Mouse (Mus musculus): ENCODE measurements around the gene Robo2. TPM values are rescaled to one million over a fixed set of nuclear protein-coding genes. Genes with fewer than 3 reads are reported as not detected.

Robo2 gene
- total RNA-seq, 1 experiment from 2014 or later = not detected

DNA sequence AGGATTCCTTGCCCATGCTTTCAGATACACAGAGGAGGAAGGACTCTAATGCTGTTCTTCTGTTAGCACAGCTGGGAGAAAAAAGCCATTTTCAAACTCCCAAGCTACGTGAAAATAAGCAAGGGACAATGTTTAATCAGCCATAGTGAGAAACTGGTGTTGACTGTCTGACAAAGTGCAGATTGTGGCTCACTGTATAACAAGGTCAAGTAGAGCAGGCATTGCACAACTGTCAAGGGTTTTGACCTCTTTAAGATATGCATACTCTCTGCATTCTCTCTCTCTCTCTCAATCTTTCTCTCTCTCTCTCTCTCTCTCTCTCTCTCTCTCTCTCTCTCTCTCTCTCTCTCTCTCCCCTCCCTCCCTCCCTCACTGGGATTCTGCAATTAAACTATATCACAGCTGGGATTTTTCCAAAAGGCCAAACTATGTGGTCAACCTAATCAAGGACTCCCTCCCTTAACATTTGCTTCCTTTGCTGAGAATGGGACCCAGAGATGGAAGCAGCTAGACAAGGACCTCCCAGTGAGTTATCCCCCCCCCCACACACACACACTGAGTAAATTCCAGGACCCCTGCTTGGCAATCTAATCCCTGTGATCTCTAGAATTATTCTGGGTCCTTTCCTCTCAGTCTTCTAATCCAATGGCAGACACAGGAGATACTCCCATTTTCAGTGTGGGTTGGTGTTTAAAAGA lies 389.2 kb downstream of the Robo2 start:
- no peak for ATAC-seq (ENCODE audit: extremely low read depth, insufficient number of reproducible peaks, low FRiP score, poor library complexity, severe bottlenecking)

DNA sequence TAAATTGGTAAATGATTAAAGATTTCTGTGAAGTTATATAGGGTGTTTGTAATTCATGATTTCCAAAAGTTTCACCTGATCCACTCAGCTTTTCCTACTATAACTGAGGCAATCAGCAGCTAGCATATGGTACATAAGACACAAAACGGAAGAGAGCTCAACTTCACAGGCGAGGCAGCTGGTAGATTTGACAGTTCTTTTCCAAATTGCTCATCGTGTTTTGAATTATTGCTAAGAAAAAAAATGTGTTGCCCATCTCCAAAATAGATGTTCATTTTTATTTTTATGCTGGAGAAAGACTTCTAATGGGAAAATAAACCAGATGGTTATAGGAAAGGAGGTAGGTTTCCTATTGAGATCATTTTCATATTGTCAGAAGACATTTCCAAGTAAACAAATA lies 405.9 kb downstream of the Robo2 start:
- ATAC-seq (ENCODE audit: extremely low read depth, insufficient number of reproducible peaks, low FRiP score, poor library complexity, severe bottlenecking) = no peak

DNA sequence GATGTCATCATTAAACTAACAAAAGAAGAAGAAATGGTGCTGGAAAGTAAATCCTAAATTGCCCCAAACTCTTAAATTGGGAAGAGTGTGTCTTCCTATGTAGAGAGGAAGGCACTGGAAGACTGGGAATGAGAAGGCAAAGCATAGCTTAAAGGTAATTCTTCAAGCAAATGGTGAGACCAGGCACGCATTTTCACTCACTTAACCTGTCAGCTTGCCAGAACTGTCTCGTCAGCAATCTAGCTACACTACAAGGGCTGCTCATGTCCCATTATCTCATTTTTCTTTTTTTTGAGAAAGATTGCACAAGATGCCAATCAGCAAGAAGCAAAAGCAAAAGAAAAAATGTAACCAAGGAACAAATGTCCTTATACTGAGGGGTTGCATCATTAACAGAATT lies 410.3 kb downstream of the Robo2 start:
- no peak for ATAC-seq (ENCODE audit: extremely low read depth, insufficient number of reproducible peaks, low FRiP score, poor library complexity, severe bottlenecking)

DNA sequence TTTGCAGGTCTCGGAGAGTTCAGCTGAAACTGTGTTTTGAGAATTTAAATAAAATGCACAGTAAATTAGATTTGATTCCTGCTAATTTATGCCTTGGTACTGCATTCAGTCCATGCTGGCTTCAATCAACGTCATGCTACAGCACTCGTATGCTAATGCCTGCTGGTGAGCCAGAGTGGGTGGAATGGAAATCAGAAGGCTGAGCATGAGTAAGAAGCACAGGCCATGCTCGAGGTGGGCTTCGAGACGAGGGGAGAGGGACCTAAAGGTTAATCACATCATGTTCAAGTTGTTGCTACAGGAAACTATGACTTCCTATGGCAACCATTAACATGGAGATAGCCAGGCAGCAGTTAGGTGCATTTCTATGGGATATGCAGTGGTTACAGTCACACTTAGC lies 420.4 kb downstream of the Robo2 start:
- no peak for ATAC-seq (ENCODE audit: extremely low read depth, insufficient number of reproducible peaks, low FRiP score, poor library complexity, severe bottlenecking)

DNA sequence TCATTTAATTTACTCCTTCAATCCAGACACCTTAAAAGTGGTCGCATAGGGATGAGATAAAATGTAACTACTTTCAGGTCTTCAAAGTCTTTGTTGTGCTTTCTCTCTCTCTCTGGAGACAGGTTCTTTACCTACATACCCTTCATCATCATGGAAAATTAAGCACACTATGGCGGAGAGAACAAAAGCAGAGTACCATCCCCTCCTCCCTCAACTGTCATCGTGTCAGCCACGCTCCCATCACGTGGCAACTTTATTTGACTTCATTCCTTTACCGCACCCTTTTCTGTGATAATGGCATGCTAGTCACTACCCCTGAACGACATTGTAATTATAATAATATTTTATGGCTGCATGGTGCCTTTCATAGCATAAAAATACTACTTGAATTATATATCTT lies 442.1 kb downstream of the Robo2 start:
- ATAC-seq (ENCODE audit: extremely low read depth, insufficient number of reproducible peaks, low FRiP score, poor library complexity, severe bottlenecking) = no peak

DNA sequence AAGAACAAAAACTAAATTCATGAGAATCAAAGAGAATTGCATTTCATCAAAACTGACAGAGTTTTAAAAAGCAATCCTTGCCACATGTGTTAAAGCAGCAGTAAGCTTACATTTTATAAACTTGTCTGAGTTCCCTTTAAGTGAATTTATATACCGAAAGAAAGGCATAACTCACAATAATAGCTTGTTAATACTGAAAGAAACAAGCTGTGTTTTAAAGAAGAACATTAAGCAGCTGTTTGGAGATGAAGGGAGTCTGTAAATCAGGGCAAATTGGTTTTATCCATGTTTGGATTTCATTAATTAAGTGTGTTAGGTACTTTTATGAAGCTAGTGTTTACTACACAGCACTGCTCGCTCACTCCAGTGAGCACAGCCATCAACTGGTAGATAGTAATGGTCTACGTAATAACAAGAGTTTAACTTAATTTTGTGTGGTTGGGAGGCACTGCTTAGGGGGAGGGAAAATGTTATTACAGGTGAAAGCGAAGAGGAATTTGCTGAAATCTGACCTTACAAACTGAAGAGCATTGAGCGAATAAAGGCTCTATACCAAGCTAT lies 447.2 kb downstream of the Robo2 start:
- ATAC-seq (ENCODE audit: extremely low read depth, insufficient number of reproducible peaks, low FRiP score, poor library complexity, severe bottlenecking) = no peak

DNA sequence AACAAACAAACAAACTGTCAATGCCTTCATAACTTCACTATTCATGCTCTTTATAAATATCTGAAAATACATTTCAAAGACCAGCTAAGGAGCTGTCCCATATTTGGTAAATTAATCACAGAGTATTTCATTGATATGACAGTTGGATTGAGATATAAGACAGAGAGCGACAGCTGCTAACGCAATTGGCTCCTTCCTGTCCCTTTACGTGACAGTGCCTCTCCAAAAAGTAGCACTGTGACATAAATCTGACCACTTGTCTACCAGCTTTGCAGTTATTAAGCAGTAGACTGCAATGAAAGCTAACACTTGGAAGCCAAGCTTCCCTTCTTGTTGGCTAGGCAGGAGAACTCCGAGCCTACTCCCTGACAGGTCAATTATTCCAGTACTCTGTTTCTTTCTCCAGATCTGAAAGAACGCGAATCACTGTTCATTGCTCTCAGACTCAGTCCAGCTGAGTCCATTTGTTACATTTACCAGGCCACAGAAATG lies 452.1 kb downstream of the Robo2 start:
- ATAC-seq (ENCODE audit: extremely low read depth, insufficient number of reproducible peaks, low FRiP score, poor library complexity, severe bottlenecking) = no peak

DNA sequence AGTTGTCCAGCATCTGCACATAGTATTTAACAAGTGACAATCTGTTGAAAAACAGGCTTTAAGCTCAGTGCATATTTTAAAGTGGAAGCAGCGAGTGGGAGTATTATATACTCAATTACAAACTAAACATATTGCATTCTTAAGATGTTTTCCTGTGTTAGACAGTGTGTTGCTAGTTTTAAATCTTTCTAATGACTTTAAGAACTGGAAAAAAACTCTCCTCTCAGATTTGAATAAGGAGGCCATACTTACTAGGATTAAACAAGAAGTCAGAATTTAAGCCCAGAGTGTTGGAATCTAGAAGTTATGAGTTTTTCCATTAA lies 453.1 kb downstream of the Robo2 start:
- ATAC-seq (ENCODE audit: extremely low read depth, insufficient number of reproducible peaks, low FRiP score, poor library complexity, severe bottlenecking) = no peak

DNA sequence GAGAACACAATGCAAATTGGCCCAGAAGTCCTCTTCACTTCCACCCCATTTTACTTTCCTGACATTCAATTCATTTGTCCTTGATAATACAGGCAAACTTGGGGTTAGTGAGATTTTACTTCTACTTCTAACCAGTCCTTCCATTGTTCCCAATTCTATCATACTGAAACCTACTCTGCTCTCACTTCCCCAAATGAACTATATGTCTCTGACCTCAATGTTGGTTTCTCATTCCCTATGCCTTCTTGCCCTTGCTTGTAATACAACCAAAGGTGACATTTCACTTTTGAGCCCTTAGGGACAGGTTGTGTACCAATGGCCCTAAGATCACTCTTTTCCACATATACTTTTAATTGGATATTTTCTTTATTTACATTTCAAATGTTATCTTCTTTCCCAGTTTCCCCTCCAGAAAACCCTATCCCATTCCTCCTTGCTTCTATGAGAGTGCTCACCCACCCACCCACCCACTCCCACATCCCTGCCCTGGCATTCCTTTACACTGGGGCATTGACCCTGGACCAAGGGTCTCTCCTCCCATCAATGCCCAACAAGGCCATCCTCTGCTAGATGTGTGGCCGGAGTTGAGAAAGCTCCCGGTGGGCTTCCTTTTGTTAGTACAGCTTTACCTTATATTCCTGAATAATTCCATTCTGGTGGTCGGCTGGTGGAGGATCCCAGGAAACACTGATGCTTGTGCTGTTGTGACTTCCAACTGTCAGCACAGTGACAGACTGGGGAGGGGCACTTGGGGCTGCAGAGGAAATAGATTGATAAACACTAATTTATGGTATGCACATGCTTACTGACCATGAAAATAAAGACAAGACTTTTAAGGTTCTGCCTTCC lies 453.7 kb downstream of the Robo2 start:
- no peak for ATAC-seq (ENCODE audit: extremely low read depth, insufficient number of reproducible peaks, low FRiP score, poor library complexity, severe bottlenecking)

DNA sequence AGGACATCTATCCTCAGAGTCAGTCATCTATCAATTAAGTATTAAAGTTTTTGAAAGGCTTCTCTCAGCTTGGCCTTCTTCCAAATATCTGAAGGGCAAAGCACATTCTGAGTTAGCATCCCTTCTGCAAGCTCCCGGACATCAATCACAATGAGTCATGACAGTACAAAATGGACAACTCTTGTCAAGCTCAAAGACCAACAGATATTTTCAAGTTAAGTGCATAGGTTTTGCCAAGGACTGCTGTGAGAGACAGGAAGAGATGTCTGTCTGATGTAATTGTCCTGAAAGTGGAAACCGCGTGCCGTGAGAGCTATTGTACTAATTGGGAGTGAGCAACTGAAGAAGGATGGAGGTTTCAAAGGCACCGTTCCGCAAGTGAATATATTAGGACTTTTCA lies 465.5 kb downstream of the Robo2 start:
- ATAC-seq (ENCODE audit: extremely low read depth, insufficient number of reproducible peaks, low FRiP score, poor library complexity, severe bottlenecking) = no peak

DNA sequence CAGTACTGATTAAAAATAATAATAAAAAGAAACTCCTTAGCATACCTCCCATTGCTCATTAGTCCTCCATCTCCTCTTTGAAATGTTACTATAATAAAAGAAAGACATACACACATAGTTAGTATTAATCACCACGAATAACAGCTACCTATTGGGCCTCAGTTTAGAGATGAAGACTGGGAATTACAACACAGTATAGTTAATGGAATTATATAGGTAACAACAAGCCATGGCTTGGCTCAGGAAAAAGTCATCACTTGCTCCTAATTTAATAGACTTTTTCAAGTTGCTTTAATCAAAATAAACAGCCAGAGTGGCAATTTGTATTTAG lies 471.4 kb downstream of the Robo2 start:
- no peak for ATAC-seq (ENCODE audit: extremely low read depth, insufficient number of reproducible peaks, low FRiP score, poor library complexity, severe bottlenecking)

DNA sequence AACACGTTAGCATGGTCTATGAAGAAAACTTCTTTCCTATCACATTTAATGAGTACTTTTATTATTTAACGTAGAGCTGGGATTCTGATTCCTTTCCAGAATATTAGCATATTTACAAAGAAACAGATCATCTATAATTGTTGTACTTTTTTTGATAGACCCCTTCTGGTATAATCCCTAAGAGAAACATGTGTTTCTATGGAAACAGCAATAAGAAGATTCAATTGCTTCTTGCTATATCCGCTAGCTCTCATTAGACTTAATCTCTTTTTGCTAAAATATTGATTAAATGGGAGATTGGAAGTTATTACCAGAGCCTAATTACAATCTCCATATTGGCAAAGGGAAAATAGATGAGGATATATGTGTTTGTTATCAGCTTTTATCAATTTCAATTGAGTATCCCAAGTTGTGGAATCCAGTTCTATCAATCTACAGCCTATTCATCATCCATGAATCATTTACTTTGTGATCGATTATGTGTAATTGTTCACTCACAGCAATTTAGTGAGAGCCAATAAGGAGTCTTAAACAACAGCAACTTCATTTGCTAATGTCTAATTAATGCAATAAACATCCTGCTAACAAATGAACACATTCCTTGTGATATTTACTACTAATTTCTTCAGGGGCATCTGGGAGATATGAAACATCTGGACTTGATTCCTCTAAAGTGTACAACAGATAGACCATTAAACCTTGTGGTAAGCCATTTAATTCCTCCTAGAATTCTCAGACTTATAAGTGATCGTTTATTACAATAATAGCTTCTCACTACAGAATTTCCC lies 472.0 kb downstream of the Robo2 start:
- no peak for ATAC-seq (ENCODE audit: extremely low read depth, insufficient number of reproducible peaks, low FRiP score, poor library complexity, severe bottlenecking)

DNA sequence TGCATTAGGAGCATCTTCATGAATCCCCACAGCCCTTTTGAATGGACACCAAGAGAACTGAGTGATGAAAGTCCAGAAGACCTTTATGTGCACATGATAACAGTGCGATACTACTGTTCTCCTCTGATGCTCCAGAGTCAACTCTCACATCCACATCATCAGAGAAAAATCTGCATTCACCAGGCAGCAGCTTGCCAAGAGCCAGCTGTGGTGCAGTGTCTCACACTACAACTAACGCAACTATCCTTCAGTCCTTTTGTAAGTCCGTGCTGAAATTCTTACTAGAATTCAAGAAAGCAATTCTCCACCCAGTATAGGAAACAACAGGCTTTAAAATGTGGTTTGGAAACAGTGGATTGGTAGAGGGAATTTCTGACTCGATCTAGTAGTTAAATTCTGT lies 481.3 kb downstream of the Robo2 start:
- ATAC-seq (ENCODE audit: extremely low read depth, insufficient number of reproducible peaks, low FRiP score, poor library complexity, severe bottlenecking) = no peak

DNA sequence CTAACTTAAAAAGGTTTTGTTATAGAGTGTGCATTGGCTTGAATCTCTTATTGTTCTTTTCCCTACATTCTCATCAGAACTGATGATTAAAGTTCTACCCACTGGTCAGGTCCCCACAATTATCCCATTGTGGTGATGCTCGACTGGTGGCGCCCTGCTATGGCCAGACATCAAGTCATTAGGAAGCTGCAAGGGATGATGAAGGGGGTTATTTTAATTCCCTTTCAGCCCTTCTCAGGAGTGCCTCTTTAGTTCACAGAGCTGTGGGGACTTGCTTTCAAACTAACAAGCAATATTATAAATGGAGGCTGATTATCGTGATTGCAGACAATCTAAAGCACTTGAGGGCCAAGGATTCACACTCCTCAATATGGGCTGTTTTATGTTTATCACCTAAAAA lies 484.1 kb downstream of the Robo2 start:
- ATAC-seq (ENCODE audit: extremely low read depth, insufficient number of reproducible peaks, low FRiP score, poor library complexity, severe bottlenecking) = no peak

DNA sequence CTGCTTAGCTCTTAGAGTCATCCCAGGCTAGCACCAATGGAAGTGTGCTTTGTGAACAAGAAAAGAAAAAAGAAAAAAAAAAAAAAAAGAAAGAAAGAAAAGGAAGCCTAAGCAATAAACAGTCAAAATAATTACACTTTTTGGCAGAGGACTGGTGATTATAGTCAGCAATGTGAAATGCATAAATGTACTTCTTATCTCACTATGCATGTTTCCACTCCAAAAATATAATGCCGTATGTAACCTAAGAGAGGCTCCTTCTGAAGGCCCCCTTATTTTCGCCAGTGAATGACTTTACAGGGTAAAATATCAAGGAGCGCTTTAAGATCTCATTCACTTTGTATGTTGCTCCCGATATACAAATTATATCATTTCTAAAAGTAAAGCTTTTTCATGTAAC lies 496.2 kb downstream of the Robo2 start:
- ATAC-seq (ENCODE audit: extremely low read depth, insufficient number of reproducible peaks, low FRiP score, poor library complexity, severe bottlenecking) = no peak

DNA sequence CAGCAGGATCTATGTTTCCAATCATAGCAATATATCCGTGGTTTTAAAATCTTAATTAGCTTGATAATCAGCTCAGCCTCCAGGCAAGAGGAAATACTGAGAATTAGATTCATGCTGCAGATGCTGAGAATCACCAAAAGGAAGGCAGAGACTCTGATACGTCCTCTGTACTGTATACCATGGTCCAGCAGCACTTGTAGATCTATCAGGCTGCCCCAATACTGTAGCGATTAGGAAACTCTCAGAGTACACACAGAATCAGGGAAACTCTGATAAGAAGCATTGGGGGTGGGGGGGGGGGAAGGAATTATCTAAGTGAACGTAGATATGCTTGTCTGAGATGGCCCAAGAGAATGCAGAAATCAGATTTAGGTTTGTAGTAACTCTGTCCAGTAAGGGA lies 496.7 kb downstream of the Robo2 start:
- no peak for ATAC-seq (ENCODE audit: extremely low read depth, insufficient number of reproducible peaks, low FRiP score, poor library complexity, severe bottlenecking)

DNA sequence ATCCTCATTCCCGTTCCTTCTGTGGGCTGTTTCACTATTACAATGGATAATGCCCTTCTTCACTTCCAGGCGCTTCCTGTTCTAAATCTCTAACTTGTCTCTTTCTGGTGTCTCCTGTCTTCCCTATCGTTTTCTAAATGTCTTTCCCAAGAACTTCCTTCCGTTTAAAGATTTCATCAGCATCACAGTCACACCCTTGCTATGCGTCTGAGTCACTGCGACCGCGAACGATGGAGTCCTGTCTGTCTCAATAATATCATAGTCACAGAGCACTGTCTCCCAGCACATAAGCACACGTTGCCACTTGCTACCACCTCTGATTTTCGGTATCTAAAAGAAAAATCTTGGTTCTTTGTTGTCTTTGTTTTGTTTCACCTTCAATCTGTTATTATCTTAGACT lies 503.1 kb downstream of the Robo2 start:
- ATAC-seq (ENCODE audit: extremely low read depth, insufficient number of reproducible peaks, low FRiP score, poor library complexity, severe bottlenecking) = no peak

DNA sequence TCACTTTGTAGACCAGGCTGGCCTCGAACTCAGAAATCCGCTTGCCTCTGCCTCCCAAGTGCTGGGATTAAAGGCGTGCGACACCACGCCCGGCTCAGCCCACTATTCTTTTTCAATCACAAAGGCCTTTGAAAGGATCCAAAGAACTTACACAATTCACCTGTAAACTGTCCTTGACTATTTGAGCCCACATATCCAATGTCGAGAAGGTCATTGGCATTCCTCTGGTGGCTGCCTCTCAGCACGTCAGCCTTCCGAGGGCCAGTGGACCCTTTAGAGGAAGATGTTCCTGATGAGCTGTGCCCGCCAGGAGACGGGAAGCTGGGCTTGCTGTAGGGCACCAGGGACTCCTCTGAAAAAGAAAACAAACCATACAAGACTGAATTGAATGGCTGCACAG lies 514.8 kb downstream of the Robo2 start:
- ATAC-seq (ENCODE audit: extremely low read depth, insufficient number of reproducible peaks, low FRiP score, poor library complexity, severe bottlenecking) = no peak

DNA sequence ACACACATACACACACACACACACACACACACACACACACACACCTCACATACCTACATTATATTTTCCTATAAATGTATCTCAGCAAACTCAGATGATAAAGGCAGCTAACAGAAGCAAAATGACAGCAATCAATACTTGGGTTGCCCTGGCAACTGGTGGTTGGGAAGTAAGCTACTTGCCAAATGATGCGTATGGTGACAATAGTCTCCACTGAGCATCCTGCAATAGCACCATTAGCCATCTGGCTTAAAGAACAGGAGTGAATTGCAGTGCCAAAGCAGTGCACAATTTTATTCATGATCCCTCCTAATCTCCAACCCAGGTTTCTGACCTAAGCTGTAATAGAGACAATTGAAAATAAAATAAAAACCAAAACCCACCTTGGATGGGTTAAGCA lies 529.7 kb downstream of the Robo2 start:
- no peak for ATAC-seq (ENCODE audit: extremely low read depth, insufficient number of reproducible peaks, low FRiP score, poor library complexity, severe bottlenecking)

DNA sequence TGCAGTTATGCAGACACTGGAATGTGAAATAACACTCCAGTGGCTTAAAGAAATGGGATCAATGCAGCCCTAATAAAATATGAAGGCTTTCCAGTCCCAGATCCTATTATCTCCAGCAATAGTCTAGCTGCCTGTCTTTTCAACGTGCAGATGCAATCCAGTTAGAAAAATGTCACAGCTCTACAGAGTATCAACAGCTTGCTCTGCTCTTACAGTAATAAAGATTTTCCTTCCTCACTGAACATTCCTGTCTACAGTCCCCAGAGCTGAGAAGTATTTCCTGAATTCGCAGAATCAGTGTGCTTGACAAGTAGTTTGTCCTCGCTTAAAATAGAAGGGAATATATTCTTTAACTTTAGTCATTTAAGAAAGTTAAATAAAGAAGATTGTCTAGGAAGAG lies 533.7 kb downstream of the Robo2 start:
- no peak for ATAC-seq (ENCODE audit: extremely low read depth, insufficient number of reproducible peaks, low FRiP score, poor library complexity, severe bottlenecking)

All from neutrophil, adult 5-6 weeks (primary cell).